Mouse (Mus musculus) neural tube, embryonic 15.5 days (tissue): ENCODE measurements around the gene Camta1. TPM values are rescaled to one million over a fixed set of nuclear protein-coding genes. Genes with fewer than 3 reads are reported as not detected.

Experiments used
- ATAC-seq: fragments of 200-750 bp; cut with Nextera tagmentation; 2 replicates; pipeline ENCODE4 v1.8.0; 2017; ENCODE audit warnings: mild to moderate bottlenecking, moderate TSS enrichment, moderate library complexity; ENCODE audit not compliant: low FRiP score
- H3K27ac ChIP-seq: fragments of 300-500 bp; sonication (generic); replicated peaks from 2 replicates; pipeline ENCODE4 v1.5.1; 2015; ENCODE audit warnings: mild to moderate bottlenecking, inconsistent platforms
- H3K27me3 ChIP-seq: fragments of 300-500 bp; sonication (generic); replicated peaks from 2 replicates; pipeline ENCODE4 v1.6.1; 2015; ENCODE audit warnings: inconsistent platforms
- H3K36me3 ChIP-seq: fragments of 300-500 bp; sonication (generic); 2 replicates; pipeline ENCODE4 v1.6.1; 2015; ENCODE audit warnings: inconsistent platforms
- H3K4me1 ChIP-seq: fragments of 300-500 bp; sonication (generic); 2 replicates; pipeline ENCODE4 v1.6.1; 2015; ENCODE audit warnings: inconsistent platforms
- H3K4me2 ChIP-seq: fragments of 300-500 bp; sonication (generic); 2 replicates; pipeline ENCODE4 v1.6.1; 2015; ENCODE audit warnings: inconsistent platforms, mild to moderate bottlenecking, moderate library complexity
- H3K4me3 ChIP-seq: fragments of 300-500 bp; sonication (generic); replicated peaks from 2 replicates; pipeline ENCODE4 v1.5.1; 2015; ENCODE audit warnings: mild to moderate bottlenecking, inconsistent platforms
- H3K9ac ChIP-seq: fragments of 300-500 bp; sonication (generic); replicated peaks from 2 replicates; pipeline ENCODE4 v1.6.1; 2015; ENCODE audit warnings: mild to moderate bottlenecking, inconsistent platforms
- H3K9me3 ChIP-seq: fragments of 300-500 bp; sonication (generic); replicated peaks from 2 replicates; pipeline ENCODE4 v1.6.1; 2016; ENCODE audit warnings: inconsistent platforms
- WGBS: fragments of 180-500 bp; shearing (Covaris S2); methylation state at CpG from one replicate; pipeline ENCODE4 v1.1.7; 2015; ENCODE audit warnings: mixed read lengths; 5-methylcytosine and 5-hydroxymethylcytosine counted together
- polyA plus RNA-seq: library from polyadenylated mRNA; unstranded; fragments of >200 nt; fragmentation: Nextera tagmentation; extraction: Ambion mirVana; gene quantifications from 2 replicates; pipeline ENCODE4 v1.2.1, GENCODE M21; 2015

Gene Camta1
- polyA plus RNA-seq, 1 experiment from 2014 or later, result 161 TPM

GRCm38 (mm10) chr4:151111226-151111625, 750.5 kb downstream of the Camta1 start:
- H3K4me2 ChIP-seq, result no peak overlapping the region
- H3K9me3 ChIP-seq, result no peaks in the 10 kb centered on the region
- H3K27me3 ChIP-seq, result no peaks in the 10 kb centered on the region
- no peak for ATAC-seq
- 52% methylated on average over 8 of the region's 8 CpGs for WGBS
- H3K36me3 ChIP-seq, result no peaks in the 10 kb centered on the region
- H3K9ac ChIP-seq, result no peak overlapping the region
- no peak overlapping the region for H3K27ac ChIP-seq
- no peak overlapping the region for H3K4me3 ChIP-seq
- peaks cover 16% of the 10 kb centered on the region for H3K4me1 ChIP-seq

GRCm38 (mm10) chr4:151108834-151109241, 752.8 kb downstream of the Camta1 start:
- Histone ChIP-seq H3K36me3 (no peaks in the 10 kb centered on the region), H3K4me3 (peak overlapping the region; percentile 85), H3K9ac (peak overlapping the region; percentile 88), H3K27me3 (no peaks in the 10 kb centered on the region), H3K4me1 (peaks cover 38% of the 10 kb centered on the region), H3K27ac (peak overlapping the region; percentile 99), H3K4me2 (peak overlapping the region; percentile 72), H3K9me3 (no peaks in the 10 kb centered on the region)
- peak; percentile 9 for ATAC-seq
- under 1% methylated on average over 19 of the region's 20 CpGs for WGBS

- peaks cover 43% of the 10 kb centered on the region for H3K4me1 ChIP-seq
- H3K4me3 ChIP-seq, result peak overlapping the region; percentile 85
- H3K27me3 ChIP-seq, result no peaks in the 10 kb centered on the region
- no peaks in the 10 kb centered on the region for H3K36me3 ChIP-seq
- H3K4me2 ChIP-seq, result peak overlapping the region; percentile 72
- H3K27ac ChIP-seq, result peak overlapping the region; percentile 99
- H3K9me3 ChIP-seq, result no peaks in the 10 kb centered on the region
- ATAC-seq, result peak; percentile 98
- WGBS, result under 1% methylated on average over 100 of the region's 101 CpGs
- H3K9ac ChIP-seq, result peak overlapping the region; percentile 88
Observed at GRCm38 (mm10) chr4:151108028-151108771, 753.5 kb downstream of the Camta1 start.

- Histone ChIP-seq H3K27ac (peak overlapping the region; percentile 99), H3K4me1 (peaks cover 52% of the 10 kb centered on the region), H3K36me3 (no peaks in the 10 kb centered on the region), H3K4me2 (peak overlapping the region; percentile 72), H3K9me3 (no peaks in the 10 kb centered on the region), H3K27me3 (no peaks in the 10 kb centered on the region), H3K9ac (peak overlapping the region; percentile 88), H3K4me3 (peak overlapping the region; percentile 85)
- peak; percentile 79 for ATAC-seq
- WGBS, result 1% methylated on average over 60 of the region's 60 CpGs
Observed at GRCm38 (mm10) chr4:151107131-151108001, 754.3 kb downstream of the Camta1 start.

- WGBS, result 22% methylated on average over 10 of the region's 10 CpGs
- no peaks in the 10 kb centered on the region for H3K36me3 ChIP-seq
- peak overlapping the region; percentile 85 for H3K4me3 ChIP-seq
- no peak for ATAC-seq
- no peaks in the 10 kb centered on the region for H3K27me3 ChIP-seq
- peak overlapping the region; percentile 72 for H3K4me2 ChIP-seq
- no peaks in the 10 kb centered on the region for H3K9me3 ChIP-seq
- H3K27ac ChIP-seq, result peak overlapping the region; percentile 45; the same call in 1 of the 2 replicates
- peaks cover 61% of the 10 kb centered on the region for H3K4me1 ChIP-seq
- H3K9ac ChIP-seq, result peak overlapping the region; percentile 88
Observed at GRCm38 (mm10) chr4:151106468-151106867, 755.2 kb downstream of the Camta1 start.

GRCm38 (mm10) chr4:151105886-151106285, 755.8 kb downstream of the Camta1 start:
- Histone ChIP-seq H3K4me2 (peak overlapping the region; percentile 72), H3K27me3 (no peaks in the 10 kb centered on the region), H3K9ac (peak overlapping the region; percentile 88), H3K4me1 (peaks cover 63% of the 10 kb centered on the region), H3K36me3 (no peaks in the 10 kb centered on the region), H3K9me3 (no peaks in the 10 kb centered on the region), H3K27ac (peak overlapping the region; percentile 45), H3K4me3 (peak overlapping the region; percentile 85)
- ATAC-seq, result no peak
- 49% methylated on average over 6 of the region's 6 CpGs for WGBS

- peak overlapping the region; percentile 7; the same call in 1 of the 2 replicates for H3K4me2 ChIP-seq
- no peaks in the 10 kb centered on the region for H3K9me3 ChIP-seq
- H3K4me1 ChIP-seq, result peaks cover 70% of the 10 kb centered on the region
- H3K36me3 ChIP-seq, result no peaks in the 10 kb centered on the region
- no peak overlapping the region for H3K9ac ChIP-seq
- no peaks in the 10 kb centered on the region for H3K27me3 ChIP-seq
- H3K4me3 ChIP-seq, result no peak overlapping the region
- ATAC-seq, result no peak
- no peak overlapping the region for H3K27ac ChIP-seq
- WGBS, result 87% methylated on average over 10 of the region's 10 CpGs
Observed at GRCm38 (mm10) chr4:151104147-151104546, 757.5 kb downstream of the Camta1 start.

- Histone ChIP-seq H3K4me1 (peaks cover 68% of the 10 kb centered on the region), H3K4me3 (no peak overlapping the region), H3K27ac (no peak overlapping the region), H3K27me3 (no peaks in the 10 kb centered on the region), H3K36me3 (no peaks in the 10 kb centered on the region), H3K4me2 (peak overlapping the region; percentile 7; the same call in 1 of the 2 replicates), H3K9ac (no peak overlapping the region), H3K9me3 (no peaks in the 10 kb centered on the region)
- WGBS, result 76% methylated on average over 11 of the region's 11 CpGs
- no peak for ATAC-seq
Observed at GRCm38 (mm10) chr4:151103646-151104045, 758.0 kb downstream of the Camta1 start.

- H3K27me3 ChIP-seq, result no peaks in the 10 kb centered on the region
- H3K36me3 ChIP-seq, result peaks cover 6% of the 10 kb centered on the region; the same call in 1 of the 2 replicates
- H3K9me3 ChIP-seq, result no peaks in the 10 kb centered on the region
- H3K27ac ChIP-seq, result no peak overlapping the region
- no peak overlapping the region for H3K9ac ChIP-seq
- H3K4me3 ChIP-seq, result no peak overlapping the region
- no peak for ATAC-seq
- no peak overlapping the region for H3K4me2 ChIP-seq
- peaks cover 55% of the 10 kb centered on the region for H3K4me1 ChIP-seq
- 88% methylated on average over 11 of the region's 11 CpGs for WGBS
Observed at GRCm38 (mm10) chr4:151097104-151097438, 764.6 kb downstream of the Camta1 start.

- peaks cover 6% of the 10 kb centered on the region; the same call in 1 of the 2 replicates for H3K36me3 ChIP-seq
- no peak overlapping the region for H3K27ac ChIP-seq
- H3K27me3 ChIP-seq, result no peaks in the 10 kb centered on the region
- peaks cover 51% of the 10 kb centered on the region for H3K4me1 ChIP-seq
- H3K4me2 ChIP-seq, result no peak overlapping the region
- no peaks in the 10 kb centered on the region for H3K9me3 ChIP-seq
- WGBS, result 79% methylated on average over 18 of the region's 18 CpGs
- no peak overlapping the region for H3K4me3 ChIP-seq
- no peak for ATAC-seq
- H3K9ac ChIP-seq, result no peak overlapping the region
Observed at GRCm38 (mm10) chr4:151096334-151097103, 765.2 kb downstream of the Camta1 start.

- H3K9ac ChIP-seq, result no peak overlapping the region
- no peak overlapping the region for H3K27ac ChIP-seq
- no peak overlapping the region for H3K4me3 ChIP-seq
- WGBS, result 34% methylated on average over 2 of the region's 2 CpGs
- no peaks in the 10 kb centered on the region for H3K27me3 ChIP-seq
- H3K4me2 ChIP-seq, result no peak overlapping the region
- H3K4me1 ChIP-seq, result peaks cover 52% of the 10 kb centered on the region
- peaks cover 6% of the 10 kb centered on the region; the same call in 1 of the 2 replicates for H3K36me3 ChIP-seq
- no peak for ATAC-seq
- H3K9me3 ChIP-seq, result no peaks in the 10 kb centered on the region
Observed at GRCm38 (mm10) chr4:151095207-151095606, 766.5 kb downstream of the Camta1 start.
